Mouse (Mus musculus): ENCODE results near the gene Pgap2. TPM values are rescaled to one million over a fixed set of nuclear protein-coding genes. Genes with fewer than 3 reads are reported as not detected.

Pgap2 gene
- polyA plus RNA-seq, 1 experiment from 2014 or later, result 47.9 TPM

- no peak for DNase-seq
- H3K36me3 ChIP-seq (ENCODE audit: control insufficient read depth, insufficient read depth, low read length), result no peaks in the 10 kb centered on the region
- H3K4me1 ChIP-seq (ENCODE audit: control insufficient read depth, insufficient read depth, low read length), result peaks cover 13% of the 10 kb centered on the region
- WGBS, result 61% methylated on average over 4 of the region's 4 CpGs
- no peaks in the 10 kb centered on the region for H3K27me3 ChIP-seq (ENCODE audit: control insufficient read depth, insufficient read depth, low read length)
- no peak overlapping the region for H3K27ac ChIP-seq (replicated peaks; ENCODE audit: low read depth, low read length)
- H3K4me2 ChIP-seq (ENCODE audit: low read length), result peak overlapping the region; percentile 60
- no peak for ATAC-seq (ENCODE audit: low FRiP score, low TSS enrichment)
- peak overlapping the region; percentile 72 for H3K4me3 ChIP-seq (replicated peaks; ENCODE audit: low read depth, low read length)
- peak overlapping the region; percentile 88 for H3K9ac ChIP-seq (replicated peaks; ENCODE audit: low read length)
- no peaks in the 10 kb centered on the region for H3K9me3 ChIP-seq (ENCODE audit: control insufficient read depth, low read length)
These were observed 1.1 kb upstream of the Pgap2 start for GRCm38 (mm10) chr7:102208806-102209363.

- H3K4me3 ChIP-seq (replicated peaks; ENCODE audit: low read depth, low read length), result peak overlapping the region; percentile 52
- peaks cover 13% of the 10 kb centered on the region for H3K4me1 ChIP-seq (ENCODE audit: control insufficient read depth, insufficient read depth, low read length)
- H3K4me2 ChIP-seq (ENCODE audit: low read length), result peak overlapping the region; percentile 68
- ATAC-seq (ENCODE audit: low FRiP score, low TSS enrichment) (no peak), DNase-seq (no peak)
- peak overlapping the region; percentile 62; the same call in 1 of the 2 replicates for H3K9ac ChIP-seq (replicated peaks; ENCODE audit: low read length)
- H3K27me3 ChIP-seq (ENCODE audit: control insufficient read depth, insufficient read depth, low read length), result no peaks in the 10 kb centered on the region
- peak overlapping the region; percentile 97 for H3K27ac ChIP-seq (replicated peaks; ENCODE audit: low read depth, low read length)
- H3K9me3 ChIP-seq (ENCODE audit: control insufficient read depth, low read length), result no peaks in the 10 kb centered on the region
- WGBS, result 65% methylated on average over 3 of the region's 3 CpGs
- no peaks in the 10 kb centered on the region for H3K36me3 ChIP-seq (ENCODE audit: control insufficient read depth, insufficient read depth, low read length)
These were observed 1.1 kb downstream of the Pgap2 start for GRCm38 (mm10) chr7:102211071-102211470.

GRCm38 (mm10) chr7:102221899-102222298, 11.9 kb downstream of the Pgap2 start:
- ATAC-seq (ENCODE audit: low FRiP score, low TSS enrichment) (no peak), DNase-seq (no peak)
- H3K27me3 ChIP-seq (ENCODE audit: control insufficient read depth, insufficient read depth, low read length), result no peaks in the 10 kb centered on the region
- H3K9me3 ChIP-seq (ENCODE audit: control insufficient read depth, low read length), result no peaks in the 10 kb centered on the region
- no peak overlapping the region for H3K9ac ChIP-seq (replicated peaks; ENCODE audit: low read length)
- 62% methylated on average over 1 of the region's 1 CpGs for WGBS
- H3K27ac ChIP-seq (replicated peaks; ENCODE audit: low read depth, low read length), result no peak overlapping the region
- H3K4me1 ChIP-seq (ENCODE audit: control insufficient read depth, insufficient read depth, low read length), result no peaks in the 10 kb centered on the region
- no peaks in the 10 kb centered on the region for H3K36me3 ChIP-seq (ENCODE audit: control insufficient read depth, insufficient read depth, low read length)
- H3K4me3 ChIP-seq (replicated peaks; ENCODE audit: low read depth, low read length), result peak overlapping the region; percentile 54
- peak overlapping the region; percentile 59 for H3K4me2 ChIP-seq (ENCODE audit: low read length)

GRCm38 (mm10) chr7:102222336-102222735, 12.3 kb downstream of the Pgap2 start:
- no peak overlapping the region for H3K27ac ChIP-seq (replicated peaks; ENCODE audit: low read depth, low read length)
- no peaks in the 10 kb centered on the region for H3K4me1 ChIP-seq (ENCODE audit: control insufficient read depth, insufficient read depth, low read length)
- H3K4me2 ChIP-seq (ENCODE audit: low read length), result peak overlapping the region; percentile 59
- under 1% methylated on average over 10 of the region's 13 CpGs for WGBS
- ATAC-seq (ENCODE audit: low FRiP score, low TSS enrichment) (peak; percentile 66), DNase-seq (peak; percentile 84)
- no peak overlapping the region; the same call in 1 of the 2 replicates for H3K9ac ChIP-seq (replicated peaks; ENCODE audit: low read length)
- H3K36me3 ChIP-seq (ENCODE audit: control insufficient read depth, insufficient read depth, low read length), result no peaks in the 10 kb centered on the region
- H3K4me3 ChIP-seq (replicated peaks; ENCODE audit: low read depth, low read length), result peak overlapping the region; percentile 54
- no peaks in the 10 kb centered on the region for H3K9me3 ChIP-seq (ENCODE audit: control insufficient read depth, low read length)
- H3K27me3 ChIP-seq (ENCODE audit: control insufficient read depth, insufficient read depth, low read length), result no peaks in the 10 kb centered on the region

- ATAC-seq (ENCODE audit: low FRiP score, low TSS enrichment) (peak; percentile 84), DNase-seq (peak; percentile 72)
- Histone ChIP-seq H3K36me3 (ENCODE audit: control insufficient read depth, insufficient read depth, low read length) (no peaks in the 10 kb centered on the region), H3K4me2 (ENCODE audit: low read length) (peak overlapping the region; percentile 59), H3K9ac (replicated peaks; ENCODE audit: low read length) (peak overlapping the region; percentile 57), H3K27me3 (ENCODE audit: control insufficient read depth, insufficient read depth, low read length) (no peaks in the 10 kb centered on the region), H3K4me1 (ENCODE audit: control insufficient read depth, insufficient read depth, low read length) (no peaks in the 10 kb centered on the region), H3K4me3 (replicated peaks; ENCODE audit: low read depth, low read length) (peak overlapping the region; percentile 54), H3K27ac (replicated peaks; ENCODE audit: low read depth, low read length) (no peak overlapping the region), H3K9me3 (ENCODE audit: control insufficient read depth, low read length) (no peaks in the 10 kb centered on the region)
- WGBS, result 2% methylated on average over 31 of the region's 31 CpGs
These were observed 13.0 kb downstream of the Pgap2 start for GRCm38 (mm10) chr7:102222830-102223556.

- no peaks in the 10 kb centered on the region for H3K9me3 ChIP-seq (ENCODE audit: control insufficient read depth, low read length)
- no peak overlapping the region for H3K4me3 ChIP-seq (replicated peaks; ENCODE audit: low read depth, low read length)
- DNase-seq, result no peak
- no peak overlapping the region for H3K27ac ChIP-seq (replicated peaks; ENCODE audit: low read depth, low read length)
- no peaks in the 10 kb centered on the region for H3K4me1 ChIP-seq (ENCODE audit: control insufficient read depth, insufficient read depth, low read length)
- no peak overlapping the region; the same call in 1 of the 2 replicates for H3K4me2 ChIP-seq (ENCODE audit: low read length)
- WGBS, result 91% methylated on average over 5 of the region's 5 CpGs
- ATAC-seq (ENCODE audit: low FRiP score, low TSS enrichment), result no peak
- no peak overlapping the region for H3K9ac ChIP-seq (replicated peaks; ENCODE audit: low read length)
- H3K36me3 ChIP-seq (ENCODE audit: control insufficient read depth, insufficient read depth, low read length), result 0 out of 2 replicates have a peak, but pooled peaks cover 2% of the 10 kb centered on the region
- no peaks in the 10 kb centered on the region for H3K27me3 ChIP-seq (ENCODE audit: control insufficient read depth, insufficient read depth, low read length)
These were observed 14.1 kb downstream of the Pgap2 start for GRCm38 (mm10) chr7:102223883-102224738.

- H3K9ac ChIP-seq (replicated peaks; ENCODE audit: low read length), result no peak overlapping the region
- ATAC-seq (ENCODE audit: low FRiP score, low TSS enrichment) (no peak), DNase-seq (no peak)
- H3K4me2 ChIP-seq (ENCODE audit: low read length), result no peak overlapping the region
- no peak overlapping the region for H3K27ac ChIP-seq (replicated peaks; ENCODE audit: low read depth, low read length)
- H3K4me1 ChIP-seq (ENCODE audit: control insufficient read depth, insufficient read depth, low read length), result no peaks in the 10 kb centered on the region
- H3K9me3 ChIP-seq (ENCODE audit: control insufficient read depth, low read length), result no peaks in the 10 kb centered on the region
- 0 out of 2 replicates have a peak, but pooled peaks cover 3% of the 10 kb centered on the region for H3K36me3 ChIP-seq (ENCODE audit: control insufficient read depth, insufficient read depth, low read length)
- H3K27me3 ChIP-seq (ENCODE audit: control insufficient read depth, insufficient read depth, low read length), result no peaks in the 10 kb centered on the region
- no peak overlapping the region for H3K4me3 ChIP-seq (replicated peaks; ENCODE audit: low read depth, low read length)
- whole genome bisulfite sequencing, result 91% methylated on average over 6 of the region's 6 CpGs
These were observed 16.0 kb downstream of the Pgap2 start for GRCm38 (mm10) chr7:102226051-102226450.

- Histone ChIP-seq H3K36me3 (ENCODE audit: control insufficient read depth, insufficient read depth, low read length) (0 out of 2 replicates have a peak, but pooled peaks cover 3% of the 10 kb centered on the region), H3K9me3 (ENCODE audit: control insufficient read depth, low read length) (no peaks in the 10 kb centered on the region), H3K4me2 (ENCODE audit: low read length) (no peak overlapping the region), H3K4me3 (replicated peaks; ENCODE audit: low read depth, low read length) (no peak overlapping the region), H3K27ac (replicated peaks; ENCODE audit: low read depth, low read length) (no peak overlapping the region), H3K9ac (replicated peaks; ENCODE audit: low read length) (no peak overlapping the region), H3K4me1 (ENCODE audit: control insufficient read depth, insufficient read depth, low read length) (no peaks in the 10 kb centered on the region), H3K27me3 (ENCODE audit: control insufficient read depth, insufficient read depth, low read length) (no peaks in the 10 kb centered on the region)
- DNase-seq (no peak), ATAC-seq (ENCODE audit: low FRiP score, low TSS enrichment) (no peak)
- WGBS, result 92% methylated on average over 4 of the region's 4 CpGs
These were observed 18.2 kb downstream of the Pgap2 start for GRCm38 (mm10) chr7:102228049-102228670.

Data from midbrain, embryonic 14.5 days (tissue).